Mouse (Mus musculus): ENCODE measurements around the gene Stradb. TPM values are rescaled to one million over a fixed set of nuclear protein-coding genes. Genes with fewer than 3 reads are reported as not detected.
"Not testable (repeated sequence)": the region's sequence is repeated elsewhere in the genome, so short reads cannot be mapped to it uniquely, and the experiment has no call there.

The Stradb gene
- polyA plus RNA-seq, 2 experiments, result 17.1 to 44.1 TPM

- H3K36me3 ChIP-seq (replicated peaks; ENCODE audit: control insufficient read depth, insufficient read depth, low read depth), result peaks cover 12% of the 10 kb centered on the region
- H3K27me3 ChIP-seq (ENCODE audit: control insufficient read depth, insufficient read depth, low read length), result no peaks in the 10 kb centered on the region
- H3K9ac ChIP-seq (replicated peaks), result peak overlapping the region; percentile 72
- peak in 1 of 3 experiments; percentile 76 for DNase-seq (ENCODE audit: low read depth in 3 of 3, low spot score in 3 of 3)
- no peaks in the 10 kb centered on the region for H3K9me3 ChIP-seq (ENCODE audit: control insufficient read depth, low read length)
- TF ChIP-seq EP300 (IDR thresholded peaks at IDR 0.05; ENCODE audit: low read depth) (0 out of 2 replicates have a peak, but pooled peaks have one; percentile 50), CTCF (IDR thresholded peaks at IDR 0.05; ENCODE audit: low read depth) (no peak)
- H3K4me1 ChIP-seq (replicated peaks; ENCODE audit: control insufficient read depth in 2 of 2, insufficient read depth in 2 of 2, low read length in 1 of 2), result peaks cover 77 to 85% of the 10 kb centered on the region in 2 experiments
- peak overlapping the region; percentile 68 for H3K4me2 ChIP-seq (ENCODE audit: low read depth)
- peak; percentile 36 for ATAC-seq (ENCODE audit: insufficient read depth)
- peak overlapping the region; percentile 38 to 45; a peak in 3 of 4 replicates for H3K4me3 ChIP-seq (ENCODE audit: insufficient read depth in 1 of 2, low read depth in 2 of 2, low read length in 2 of 2)
- H3K27ac ChIP-seq, result peak overlapping the region; percentile 97
- 29% methylated on average over 3 of the region's 3 CpGs for WGBS (ENCODE audit: insufficient replicate concordance)
Measured at GRCm38 (mm10) chr1:58955716-58956115, 17.6 kb upstream of the Stradb start.

- TF ChIP-seq CTCF (IDR thresholded peaks at IDR 0.05; ENCODE audit: low read depth) (no peak), EP300 (IDR thresholded peaks at IDR 0.05; ENCODE audit: low read depth) (no peak)
- peak overlapping the region; percentile 38 to 48 for H3K4me3 ChIP-seq (ENCODE audit: insufficient read depth in 1 of 2, low read depth in 2 of 2, low read length in 2 of 2)
- WGBS (ENCODE audit: insufficient replicate concordance), result 10% methylated on average over 9 of the region's 9 CpGs
- peaks cover 77 to 86% of the 10 kb centered on the region in 2 experiments for H3K4me1 ChIP-seq (replicated peaks; ENCODE audit: control insufficient read depth in 2 of 2, insufficient read depth in 2 of 2, low read length in 1 of 2)
- H3K9me3 ChIP-seq (ENCODE audit: control insufficient read depth, low read length), result no peaks in the 10 kb centered on the region
- H3K9ac ChIP-seq (replicated peaks), result peak overlapping the region; percentile 70
- H3K36me3 ChIP-seq (replicated peaks; ENCODE audit: control insufficient read depth, insufficient read depth, low read depth), result peaks cover 9% of the 10 kb centered on the region
- ATAC-seq (ENCODE audit: insufficient read depth) (no peak), DNase-seq (ENCODE audit: low read depth in 3 of 3, low spot score in 3 of 3) (no peak)
- no peaks in the 10 kb centered on the region for H3K27me3 ChIP-seq (ENCODE audit: control insufficient read depth, insufficient read depth, low read length)
- H3K4me2 ChIP-seq (ENCODE audit: low read depth), result peak overlapping the region; percentile 68
- H3K27ac ChIP-seq, result peak overlapping the region; percentile 97
Measured at GRCm38 (mm10) chr1:58956229-58956628, 17.1 kb upstream of the Stradb start.

DNA sequence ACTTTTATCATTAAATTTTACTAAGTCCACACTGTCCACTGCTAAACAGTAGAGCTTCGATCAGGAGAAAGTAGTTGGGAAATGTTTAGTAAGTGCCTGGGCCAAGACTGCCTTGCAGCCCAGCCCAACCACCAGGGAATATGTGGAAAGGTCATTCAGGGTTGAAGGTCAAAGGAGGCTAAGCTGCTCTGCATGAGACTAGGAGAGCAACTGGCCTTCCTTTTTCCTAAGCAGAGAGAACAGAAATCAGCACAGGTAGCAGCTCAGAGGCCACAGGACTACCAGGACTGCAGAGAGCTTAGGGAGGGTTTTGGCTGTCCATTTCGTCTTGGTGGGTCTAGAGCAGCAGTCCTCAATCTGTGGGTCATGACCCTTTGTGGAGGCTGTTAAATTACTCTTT lies 15.4 kb upstream of the Stradb start:
- peaks cover 76 to 87% of the 10 kb centered on the region in 2 experiments for H3K4me1 ChIP-seq (replicated peaks; ENCODE audit: control insufficient read depth in 2 of 2, insufficient read depth in 2 of 2, low read length in 1 of 2)
- H3K4me2 ChIP-seq (ENCODE audit: low read depth), result peak overlapping the region; percentile 38
- H3K9me3 ChIP-seq (ENCODE audit: control insufficient read depth, low read length), result no peaks in the 10 kb centered on the region
- ATAC-seq (ENCODE audit: insufficient read depth) (no peak), DNase-seq (ENCODE audit: low read depth in 3 of 3, low spot score in 3 of 3) (no peak)
- no peak overlapping the region for H3K4me3 ChIP-seq (ENCODE audit: insufficient read depth in 1 of 2, low read depth in 2 of 2, low read length in 2 of 2)
- peak overlapping the region; percentile 31 for H3K9ac ChIP-seq (replicated peaks)
- peaks cover 7% of the 10 kb centered on the region for H3K36me3 ChIP-seq (replicated peaks; ENCODE audit: control insufficient read depth, insufficient read depth, low read depth)
- WGBS (ENCODE audit: insufficient replicate concordance), result 70% methylated on average over 2 of the region's 2 CpGs
- peak overlapping the region; percentile 36 for H3K27ac ChIP-seq
- TF ChIP-seq CTCF (IDR thresholded peaks at IDR 0.05; ENCODE audit: low read depth) (no peak), EP300 (IDR thresholded peaks at IDR 0.05; ENCODE audit: low read depth) (no peak)
- no peaks in the 10 kb centered on the region for H3K27me3 ChIP-seq (ENCODE audit: control insufficient read depth, insufficient read depth, low read length)

GRCm38 (mm10) chr1:58958789-58959526 lies 14.4 kb upstream of the Stradb start:
- not testable (repeated sequence) for H3K9me3 ChIP-seq (ENCODE audit: control insufficient read depth, low read length); ATAC-seq (ENCODE audit: insufficient read depth); H3K36me3 ChIP-seq (replicated peaks; ENCODE audit: control insufficient read depth, insufficient read depth, low read depth); H3K4me3 ChIP-seq (ENCODE audit: insufficient read depth in 1 of 2, low read depth in 2 of 2, low read length in 2 of 2); H3K27me3 ChIP-seq (ENCODE audit: control insufficient read depth, insufficient read depth, low read length); DNase-seq (ENCODE audit: low read depth in 3 of 3, low spot score in 3 of 3)
- Histone ChIP-seq H3K27ac (peak overlapping the region; percentile 61), H3K9ac (replicated peaks) (peak overlapping the region; percentile 4; the same call in 1 of the 2 replicates), H3K4me2 (ENCODE audit: low read depth) (peak overlapping the region; percentile 78), H3K4me1 (replicated peaks; ENCODE audit: control insufficient read depth in 2 of 2, insufficient read depth in 2 of 2, low read length in 1 of 2) (peaks cover 80 to 89% of the 10 kb centered on the region in 2 experiments)
- 84% methylated on average over 16 of the region's 16 CpGs for WGBS (ENCODE audit: insufficient replicate concordance)

DNA sequence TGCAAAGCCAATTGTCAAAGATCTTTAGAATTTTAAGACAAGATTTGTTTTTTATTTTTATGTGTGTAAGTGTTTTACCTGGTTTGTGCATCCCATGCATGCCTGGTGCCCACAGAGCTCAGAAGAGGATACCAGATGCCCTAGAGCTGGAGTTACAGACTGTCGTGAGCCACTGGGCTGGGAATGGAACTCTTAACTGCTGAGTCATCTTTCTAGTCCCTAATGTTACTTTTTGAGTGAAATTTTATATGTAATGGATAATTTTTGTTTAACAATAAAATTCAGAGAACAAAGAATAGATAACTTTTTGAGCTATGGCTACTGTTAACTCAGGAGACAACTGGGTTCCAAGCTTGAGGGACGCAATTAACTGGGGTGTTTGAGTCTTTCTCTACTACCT lies 13.6 kb upstream of the Stradb start:
- Histone ChIP-seq H3K4me1 (replicated peaks; ENCODE audit: control insufficient read depth in 2 of 2, insufficient read depth in 2 of 2, low read length in 1 of 2) (peaks cover 84 to 89% of the 10 kb centered on the region in 2 experiments), H3K36me3 (replicated peaks; ENCODE audit: control insufficient read depth, insufficient read depth, low read depth) (peaks cover 9% of the 10 kb centered on the region), H3K4me3 (ENCODE audit: insufficient read depth in 1 of 2, low read depth in 2 of 2, low read length in 2 of 2) (no peak overlapping the region), H3K9me3 (ENCODE audit: control insufficient read depth, low read length) (no peaks in the 10 kb centered on the region), H3K9ac (replicated peaks) (peak overlapping the region; percentile 57), H3K4me2 (ENCODE audit: low read depth) (peak overlapping the region; percentile 78), H3K27me3 (ENCODE audit: control insufficient read depth, insufficient read depth, low read length) (no peaks in the 10 kb centered on the region), H3K27ac (peak overlapping the region; percentile 71)
- WGBS (ENCODE audit: insufficient replicate concordance), result 38% methylated on average over 2 of the region's 2 CpGs
- TF ChIP-seq EP300 (IDR thresholded peaks at IDR 0.05; ENCODE audit: low read depth) (no peak), CTCF (IDR thresholded peaks at IDR 0.05; ENCODE audit: low read depth) (no peak)
- ATAC-seq (ENCODE audit: insufficient read depth) (no peak), DNase-seq (ENCODE audit: low read depth in 3 of 3, low spot score in 3 of 3) (no peak)

All from liver, embryonic 14.5 days (tissue).